Mouse (Mus musculus): ENCODE data around the gene Sdk1. TPM values are rescaled to one million over a fixed set of nuclear protein-coding genes. Genes with fewer than 3 reads are reported as not detected.

The Sdk1 gene
- polyA plus RNA-seq, 1 experiment from 2014 or later: 0.93 TPM

DNA sequence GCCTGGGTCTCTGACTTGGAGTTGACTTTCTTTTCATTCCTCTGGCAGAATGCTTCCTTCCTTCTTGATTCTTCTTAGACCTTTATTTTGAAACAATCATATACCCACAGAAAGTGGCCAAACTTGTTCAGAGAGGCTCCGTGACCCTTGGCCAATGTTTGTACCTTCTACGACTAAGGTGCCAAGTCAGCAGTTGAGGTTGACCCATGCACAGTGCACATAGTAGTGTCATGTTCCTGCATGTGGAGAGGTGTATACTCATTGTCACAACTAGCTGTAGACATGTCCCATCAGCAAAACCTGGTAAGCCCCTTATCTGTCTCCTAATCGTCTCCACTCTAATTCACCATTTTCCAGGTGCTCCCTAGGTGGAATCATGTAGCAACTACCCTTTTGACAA lies 530.2 kb downstream of the Sdk1 start:
- Histone ChIP-seq H3K4me1 (ENCODE audit: control insufficient read depth, insufficient read depth, low read length) (no peaks in the 10 kb centered on the region), H3K27me3 (ENCODE audit: control insufficient read depth, insufficient read depth, low read length) (no peaks in the 10 kb centered on the region), H3K9ac (ENCODE audit: low read length) (no peak overlapping the region), H3K9me3 (ENCODE audit: control insufficient read depth, low read length) (no peaks in the 10 kb centered on the region; the same call in 1 of the 2 replicates), H3K27ac (ENCODE audit: low read depth, low read length) (no peak overlapping the region), H3K36me3 (ENCODE audit: control insufficient read depth, insufficient read depth, low read length) (no peaks in the 10 kb centered on the region), H3K4me2 (no peak overlapping the region), H3K4me3 (ENCODE audit: low read depth, low read length) (no peak overlapping the region)
- 92% methylated on average over 3 of the region's 3 CpGs for WGBS
- ATAC-seq (ENCODE audit: low FRiP score) (no peak), DNase-seq (ENCODE audit: low spot score, missing footprints) (no peak)

- Histone ChIP-seq H3K27me3 (ENCODE audit: control insufficient read depth, insufficient read depth, low read length) (no peaks in the 10 kb centered on the region), H3K9me3 (ENCODE audit: control insufficient read depth, low read length) (no peaks in the 10 kb centered on the region; the same call in 1 of the 2 replicates), H3K36me3 (ENCODE audit: control insufficient read depth, insufficient read depth, low read length) (no peaks in the 10 kb centered on the region), H3K9ac (ENCODE audit: low read length) (no peak overlapping the region), H3K4me3 (ENCODE audit: low read depth, low read length) (no peak overlapping the region), H3K4me2 (no peak overlapping the region), H3K27ac (ENCODE audit: low read depth, low read length) (no peak overlapping the region), H3K4me1 (ENCODE audit: control insufficient read depth, insufficient read depth, low read length) (no peaks in the 10 kb centered on the region)
- ATAC-seq (ENCODE audit: low FRiP score) (no peak), DNase-seq (ENCODE audit: low spot score, missing footprints) (no peak)
- 72% methylated on average over 4 of the region's 4 CpGs for WGBS
Measured at GRCm38 (mm10) chr5:141778231-141778630, 536.9 kb downstream of the Sdk1 start.

GRCm38 (mm10) chr5:141781142-141781541 lies 539.9 kb downstream of the Sdk1 start:
- H3K27me3 ChIP-seq (ENCODE audit: control insufficient read depth, insufficient read depth, low read length): no peaks in the 10 kb centered on the region
- no peak for DNase-seq (ENCODE audit: low spot score, missing footprints)
- H3K9me3 ChIP-seq (ENCODE audit: control insufficient read depth, low read length): no peaks in the 10 kb centered on the region
- 93% methylated on average over 2 of the region's 2 CpGs for WGBS
- no peaks in the 10 kb centered on the region for H3K36me3 ChIP-seq (ENCODE audit: control insufficient read depth, insufficient read depth, low read length)
- ATAC-seq (ENCODE audit: low FRiP score): no peak
- no peak overlapping the region for H3K4me2 ChIP-seq
- H3K4me3 ChIP-seq (ENCODE audit: low read depth, low read length): no peak overlapping the region
- no peak overlapping the region for H3K27ac ChIP-seq (ENCODE audit: low read depth, low read length)
- no peak overlapping the region for H3K9ac ChIP-seq (ENCODE audit: low read length)
- H3K4me1 ChIP-seq (ENCODE audit: control insufficient read depth, insufficient read depth, low read length): no peaks in the 10 kb centered on the region

DNA sequence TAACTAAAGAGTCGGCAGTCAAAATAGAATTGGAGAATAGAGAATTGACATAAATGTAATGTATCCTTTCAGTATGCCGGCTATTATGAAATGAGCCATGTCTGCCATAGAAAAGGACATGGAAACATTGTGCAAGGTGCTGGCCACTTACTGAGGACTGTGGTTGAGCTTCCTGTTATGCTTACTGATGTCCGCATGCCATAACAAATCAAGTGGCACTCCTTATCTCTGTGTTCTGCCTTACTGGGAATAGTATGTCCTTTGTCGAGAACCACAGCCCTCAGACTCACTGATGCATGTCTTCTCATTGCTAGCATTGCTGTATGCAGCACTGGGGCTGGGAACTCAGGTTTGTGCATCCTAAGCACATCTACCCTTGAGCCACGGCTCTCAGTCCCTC lies 541.0 kb downstream of the Sdk1 start:
- 89% methylated on average over 5 of the region's 5 CpGs for WGBS
- ATAC-seq (ENCODE audit: low FRiP score): no peak
- no peak overlapping the region for H3K4me2 ChIP-seq
- H3K9me3 ChIP-seq (ENCODE audit: control insufficient read depth, low read length): no peaks in the 10 kb centered on the region
- no peak overlapping the region for H3K27ac ChIP-seq (ENCODE audit: low read depth, low read length)
- no peak for DNase-seq (ENCODE audit: low spot score, missing footprints)
- H3K9ac ChIP-seq (ENCODE audit: low read length): no peak overlapping the region
- no peak overlapping the region for H3K4me3 ChIP-seq (ENCODE audit: low read depth, low read length)
- no peaks in the 10 kb centered on the region for H3K4me1 ChIP-seq (ENCODE audit: control insufficient read depth, insufficient read depth, low read length)
- no peaks in the 10 kb centered on the region for H3K27me3 ChIP-seq (ENCODE audit: control insufficient read depth, insufficient read depth, low read length)
- no peaks in the 10 kb centered on the region for H3K36me3 ChIP-seq (ENCODE audit: control insufficient read depth, insufficient read depth, low read length)

GRCm38 (mm10) chr5:141783516-141783915 lies 542.2 kb downstream of the Sdk1 start:
- Histone ChIP-seq H3K36me3 (ENCODE audit: control insufficient read depth, insufficient read depth, low read length) (no peaks in the 10 kb centered on the region), H3K9me3 (ENCODE audit: control insufficient read depth, low read length) (no peaks in the 10 kb centered on the region), H3K9ac (ENCODE audit: low read length) (no peak overlapping the region), H3K4me3 (ENCODE audit: low read depth, low read length) (no peak overlapping the region), H3K27ac (ENCODE audit: low read depth, low read length) (no peak overlapping the region), H3K4me2 (no peak overlapping the region), H3K4me1 (ENCODE audit: control insufficient read depth, insufficient read depth, low read length) (no peaks in the 10 kb centered on the region), H3K27me3 (ENCODE audit: control insufficient read depth, insufficient read depth, low read length) (no peaks in the 10 kb centered on the region)
- 95% methylated on average over 7 of the region's 7 CpGs for WGBS
- DNase-seq (ENCODE audit: low spot score, missing footprints) (no peak), ATAC-seq (ENCODE audit: low FRiP score) (no peak)

GRCm38 (mm10) chr5:141793926-141794325 lies 552.6 kb downstream of the Sdk1 start:
- whole genome bisulfite sequencing: 87% methylated on average over 4 of the region's 4 CpGs
- H3K36me3 ChIP-seq (ENCODE audit: control insufficient read depth, insufficient read depth, low read length): no peaks in the 10 kb centered on the region
- no peak overlapping the region for H3K9ac ChIP-seq (ENCODE audit: low read length)
- no peaks in the 10 kb centered on the region for H3K4me1 ChIP-seq (ENCODE audit: control insufficient read depth, insufficient read depth, low read length)
- H3K4me3 ChIP-seq (ENCODE audit: low read depth, low read length): no peak overlapping the region
- DNase-seq (ENCODE audit: low spot score, missing footprints) (peak; percentile 70), ATAC-seq (ENCODE audit: low FRiP score) (no peak)
- no peaks in the 10 kb centered on the region for H3K9me3 ChIP-seq (ENCODE audit: control insufficient read depth, low read length)
- H3K27me3 ChIP-seq (ENCODE audit: control insufficient read depth, insufficient read depth, low read length): no peaks in the 10 kb centered on the region
- no peak overlapping the region for H3K4me2 ChIP-seq
- no peak overlapping the region for H3K27ac ChIP-seq (ENCODE audit: low read depth, low read length)

DNA sequence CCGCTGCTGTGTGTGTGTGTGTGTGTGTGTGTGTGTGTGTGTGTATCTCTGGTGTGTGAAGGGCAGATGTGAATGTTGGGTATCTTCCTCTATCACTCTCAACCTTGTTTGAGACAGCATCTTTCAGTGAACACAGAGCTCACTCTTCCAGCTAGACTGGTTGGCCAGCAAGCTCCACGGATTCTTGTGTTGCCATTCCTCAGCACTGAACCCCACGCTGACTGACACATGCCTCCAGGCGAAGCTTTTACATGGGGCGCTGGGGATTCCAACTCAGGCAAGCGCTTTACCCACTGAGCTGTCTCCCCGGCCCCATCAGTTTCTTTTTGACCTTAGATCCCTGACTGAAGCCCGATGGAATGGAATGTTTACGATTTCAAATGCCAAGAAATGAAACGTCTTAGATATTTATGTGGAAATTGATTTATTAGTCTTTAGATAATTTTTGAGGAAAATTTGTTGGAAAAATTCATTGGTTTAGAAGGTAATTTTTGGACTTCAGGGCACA lies 582.6 kb downstream of the Sdk1 start:
- Histone ChIP-seq H3K27ac (ENCODE audit: low read depth, low read length) (no peak overlapping the region), H3K36me3 (ENCODE audit: control insufficient read depth, insufficient read depth, low read length) (no peaks in the 10 kb centered on the region), H3K4me2 (no peak overlapping the region), H3K4me1 (ENCODE audit: control insufficient read depth, insufficient read depth, low read length) (no peaks in the 10 kb centered on the region), H3K9me3 (ENCODE audit: control insufficient read depth, low read length) (no peaks in the 10 kb centered on the region), H3K9ac (ENCODE audit: low read length) (no peak overlapping the region), H3K4me3 (ENCODE audit: low read depth, low read length) (no peak overlapping the region), H3K27me3 (ENCODE audit: control insufficient read depth, insufficient read depth, low read length) (no peaks in the 10 kb centered on the region)
- DNase-seq (ENCODE audit: low spot score, missing footprints) (peak; percentile 73), ATAC-seq (ENCODE audit: low FRiP score) (no peak)
- 81% methylated on average over 10 of the region's 10 CpGs for WGBS

GRCm38 (mm10) chr5:141824739-141825379 lies 583.6 kb downstream of the Sdk1 start:
- Histone ChIP-seq H3K4me1 (ENCODE audit: control insufficient read depth, insufficient read depth, low read length) (no peaks in the 10 kb centered on the region), H3K36me3 (ENCODE audit: control insufficient read depth, insufficient read depth, low read length) (no peaks in the 10 kb centered on the region), H3K9ac (ENCODE audit: low read length) (no peak overlapping the region), H3K4me2 (no peak overlapping the region), H3K4me3 (ENCODE audit: low read depth, low read length) (no peak overlapping the region), H3K27ac (ENCODE audit: low read depth, low read length) (no peak overlapping the region), H3K27me3 (ENCODE audit: control insufficient read depth, insufficient read depth, low read length) (no peaks in the 10 kb centered on the region), H3K9me3 (ENCODE audit: control insufficient read depth, low read length) (no peaks in the 10 kb centered on the region)
- WGBS: 79% methylated on average over 16 of the region's 16 CpGs
- ATAC-seq (ENCODE audit: low FRiP score) (no peak), DNase-seq (ENCODE audit: low spot score, missing footprints) (peak; percentile 71)

DNA sequence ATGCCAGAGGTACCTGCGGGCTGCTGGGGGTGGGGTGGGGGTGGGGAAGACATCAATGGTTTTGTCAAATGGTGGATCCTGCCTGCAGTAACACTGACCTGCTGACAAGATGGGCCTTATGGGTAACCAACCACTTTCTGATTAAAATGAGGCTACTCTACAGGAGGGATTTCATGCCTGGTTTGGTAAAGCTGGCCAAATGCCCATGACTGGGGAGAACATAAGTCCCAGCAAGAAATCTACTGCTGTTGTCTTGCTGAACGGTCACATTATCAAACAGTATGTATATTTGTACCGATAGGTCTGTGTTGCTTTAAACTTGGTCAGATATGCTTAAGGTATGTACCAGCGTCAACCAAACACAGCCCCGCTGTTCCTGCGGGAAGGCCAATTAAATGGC lies 594.3 kb downstream of the Sdk1 start:
- no peak overlapping the region for H3K4me3 ChIP-seq (ENCODE audit: low read depth, low read length)
- no peaks in the 10 kb centered on the region for H3K27me3 ChIP-seq (ENCODE audit: control insufficient read depth, insufficient read depth, low read length)
- H3K4me2 ChIP-seq: no peak overlapping the region
- no peak overlapping the region for H3K27ac ChIP-seq (ENCODE audit: low read depth, low read length)
- H3K4me1 ChIP-seq (ENCODE audit: control insufficient read depth, insufficient read depth, low read length): peaks cover 2% of the 10 kb centered on the region; the same call in 1 of the 2 replicates
- H3K9me3 ChIP-seq (ENCODE audit: control insufficient read depth, low read length): no peaks in the 10 kb centered on the region
- no peaks in the 10 kb centered on the region for H3K36me3 ChIP-seq (ENCODE audit: control insufficient read depth, insufficient read depth, low read length)
- DNase-seq (ENCODE audit: low spot score, missing footprints) (peak; percentile 47), ATAC-seq (ENCODE audit: low FRiP score) (no peak)
- 42% methylated on average over 6 of the region's 6 CpGs for WGBS
- no peak overlapping the region for H3K9ac ChIP-seq (ENCODE audit: low read length)
